Mouse (Mus musculus): Measurements from ENCODE around the gene Pilra.
A peak's percentile ranks its signal among the peaks of the same experiment; 100 is the strongest.

The Pilra gene

GRCm38 (mm10) chr5:137779053-137779933 is 56.8 kb downstream of the Pilra start:
- no peak for DNase-seq (ENCODE audit: low read depth, low spot score)

DNA sequence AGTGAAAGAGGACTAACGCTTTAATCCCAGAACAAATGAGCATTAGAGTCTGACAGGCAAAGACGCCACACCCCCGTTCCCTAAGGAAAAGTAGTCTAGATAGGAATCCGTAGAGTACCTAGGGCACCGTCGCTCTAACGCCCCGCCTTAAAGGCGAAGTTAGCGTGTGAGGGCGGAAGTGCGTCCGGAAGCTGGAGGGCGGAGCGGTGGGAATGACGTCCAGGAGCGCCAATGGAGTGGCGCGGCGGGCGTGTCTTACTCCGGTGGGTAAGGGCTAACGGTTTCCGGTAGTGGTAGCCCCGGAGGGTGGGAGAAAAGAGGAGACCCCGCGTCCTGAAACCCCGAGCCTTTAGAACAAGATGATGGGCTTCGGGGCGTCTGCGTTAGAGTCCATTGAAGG is 57.4 kb downstream of the Pilra start, which contains the start of gene Ppp1r35:
Gene Ppp1r35, plus strand, starts transcription at position 215 of the 400 bp plus-strand sequence.
- peak; percentile 94 for DNase-seq (ENCODE audit: low read depth, low spot score)

GRCm38 (mm10) chr5:137777267-137777845 is 58.7 kb downstream of the Pilra start:
- DNase-seq (ENCODE audit: low read depth, low spot score), result no peak

DNA sequence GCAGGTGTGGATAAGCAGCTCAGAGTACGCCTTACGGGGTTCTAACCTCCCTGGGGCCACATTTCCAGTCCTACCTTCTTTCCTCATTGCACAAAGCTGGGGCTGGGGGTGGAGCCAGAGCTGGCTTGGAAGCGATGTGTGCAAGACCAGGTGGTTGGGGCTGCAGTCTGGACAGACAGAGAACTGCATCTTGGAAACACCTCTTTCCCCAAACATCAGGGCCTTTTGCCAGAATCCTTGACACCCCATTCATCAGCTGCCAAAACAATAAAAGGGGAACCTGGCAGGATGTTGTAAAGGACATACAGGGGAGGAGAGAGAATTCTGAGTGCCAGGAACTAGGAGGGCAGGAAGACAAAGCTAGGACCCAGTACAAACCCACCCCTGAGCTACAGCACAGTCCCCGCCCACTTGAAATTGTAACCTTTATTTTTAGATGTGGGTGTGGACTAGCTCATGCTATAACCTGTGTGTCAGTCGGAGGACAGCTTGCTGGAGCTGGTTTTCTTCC is 59.6 kb downstream of the Pilra start:
- DNase-seq (ENCODE audit: low read depth, low spot score), result no peak

DNA sequence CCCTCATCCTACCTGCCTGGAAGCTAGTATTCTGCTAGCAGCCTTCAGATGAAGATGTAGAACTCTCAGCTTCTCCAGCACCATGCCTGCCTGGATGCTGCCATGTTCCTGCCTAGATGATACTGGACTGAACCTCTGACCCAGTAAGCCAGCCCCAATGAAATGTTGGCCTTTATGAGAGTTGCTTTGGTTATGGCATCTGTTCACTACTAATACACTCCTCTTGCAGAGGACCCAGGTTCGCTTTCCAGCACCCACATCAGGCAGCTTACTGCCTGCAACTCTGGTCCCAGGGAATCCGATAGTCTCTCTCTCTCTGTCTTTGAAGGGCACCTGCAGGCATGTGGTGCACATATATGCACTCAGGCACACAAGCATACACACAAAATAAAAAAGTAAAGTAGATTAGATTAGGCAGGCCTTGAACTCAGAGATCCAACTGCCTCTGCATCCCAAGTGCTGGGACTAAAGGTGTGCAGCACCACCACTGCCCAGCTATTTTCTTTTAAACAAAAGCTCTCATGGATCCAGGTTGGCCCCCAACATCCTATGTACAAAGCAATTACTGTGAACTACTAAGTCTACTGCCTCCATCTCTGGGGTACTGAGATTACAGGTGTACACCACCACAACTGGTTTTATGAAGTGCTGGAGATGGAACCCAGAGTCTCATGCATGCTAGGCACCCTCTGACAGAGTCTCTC is 60.3 kb downstream of the Pilra start:
- no peak for DNase-seq (ENCODE audit: low read depth, low spot score)

DNA sequence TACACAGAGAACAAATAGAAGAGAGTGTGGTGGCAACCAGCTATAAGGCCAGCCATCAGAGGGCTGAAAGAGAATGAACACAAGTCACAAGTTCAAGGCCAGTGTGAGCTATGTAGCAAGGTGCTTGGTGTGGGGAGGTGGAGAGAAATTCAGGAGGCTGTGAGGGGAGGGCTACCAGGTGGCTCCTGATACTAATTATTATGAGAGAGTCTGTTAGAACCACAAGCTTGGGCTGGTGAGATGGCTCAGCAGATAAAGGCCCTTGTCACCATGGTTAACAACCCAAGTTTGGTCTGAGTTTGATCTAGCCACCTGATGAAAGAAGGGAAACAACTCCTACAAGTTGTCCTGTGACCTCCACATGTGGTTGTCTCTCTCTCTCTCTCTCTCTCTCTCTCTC is 63.3 kb downstream of the Pilra start:
- no peak for DNase-seq (ENCODE audit: low read depth, low spot score)
